Mouse (Mus musculus): ENCODE results near the gene Olfr464. TPM values are rescaled to one million over a fixed set of nuclear protein-coding genes. Genes with fewer than 3 reads are reported as not detected.

Olfr464 gene
- polyA plus RNA-seq, 1 experiment from 2014 or later: not detected

- Histone ChIP-seq H3K9ac (ENCODE audit: low read length) (no peak overlapping the region), H3K4me3 (ENCODE audit: low read depth, low read length) (no peak overlapping the region), H3K36me3 (ENCODE audit: control insufficient read depth, insufficient read depth, low read length) (no peaks in the 10 kb centered on the region), H3K27ac (replicated peaks) (no peak overlapping the region), H3K27me3 (ENCODE audit: control insufficient read depth, insufficient read depth, low read length) (no peaks in the 10 kb centered on the region), H3K4me2 (replicated peaks; ENCODE audit: low read depth) (no peak overlapping the region), H3K9me3 (ENCODE audit: control insufficient read depth, low read length) (no peaks in the 10 kb centered on the region), H3K4me1 (replicated peaks; ENCODE audit: control insufficient read depth, insufficient read depth) (no peaks in the 10 kb centered on the region)
- no peak for DNase-seq (ENCODE audit: low spot score)
- WGBS: 11% methylated on average over 1 of the region's 1 CpGs
- ATAC-seq (ENCODE audit: low FRiP score, low TSS enrichment): no peak
- TF ChIP-seq EP300 (optimal IDR thresholded peaks at IDR 0.05) (no peak), CTCF (IDR thresholded peaks at IDR 0.05; ENCODE audit: low read depth) (peak; percentile 70)
Measured at GRCm38 (mm10) chr11:87955144-87955543, 34.4 kb upstream of the Olfr464 start.

GRCm38 (mm10) chr11:87949990-87950389 is 29.2 kb upstream of the Olfr464 start:
- ATAC-seq (ENCODE audit: low FRiP score, low TSS enrichment): no peak
- no peaks in the 10 kb centered on the region for H3K27me3 ChIP-seq (ENCODE audit: control insufficient read depth, insufficient read depth, low read length)
- TF ChIP-seq EP300 (optimal IDR thresholded peaks at IDR 0.05) (no peak), CTCF (IDR thresholded peaks at IDR 0.05; ENCODE audit: low read depth) (peak; percentile 71)
- H3K9ac ChIP-seq (ENCODE audit: low read length): no peak overlapping the region
- H3K27ac ChIP-seq (replicated peaks): no peak overlapping the region
- no peaks in the 10 kb centered on the region for H3K36me3 ChIP-seq (ENCODE audit: control insufficient read depth, insufficient read depth, low read length)
- no peaks in the 10 kb centered on the region for H3K9me3 ChIP-seq (ENCODE audit: control insufficient read depth, low read length)
- 0% methylated on average over 2 of the region's 2 CpGs for WGBS
- no peak overlapping the region for H3K4me2 ChIP-seq (replicated peaks; ENCODE audit: low read depth)
- H3K4me3 ChIP-seq (ENCODE audit: low read depth, low read length): no peak overlapping the region
- peak; percentile 29 for DNase-seq (ENCODE audit: low spot score)
- H3K4me1 ChIP-seq (replicated peaks; ENCODE audit: control insufficient read depth, insufficient read depth): no peaks in the 10 kb centered on the region

DNA sequence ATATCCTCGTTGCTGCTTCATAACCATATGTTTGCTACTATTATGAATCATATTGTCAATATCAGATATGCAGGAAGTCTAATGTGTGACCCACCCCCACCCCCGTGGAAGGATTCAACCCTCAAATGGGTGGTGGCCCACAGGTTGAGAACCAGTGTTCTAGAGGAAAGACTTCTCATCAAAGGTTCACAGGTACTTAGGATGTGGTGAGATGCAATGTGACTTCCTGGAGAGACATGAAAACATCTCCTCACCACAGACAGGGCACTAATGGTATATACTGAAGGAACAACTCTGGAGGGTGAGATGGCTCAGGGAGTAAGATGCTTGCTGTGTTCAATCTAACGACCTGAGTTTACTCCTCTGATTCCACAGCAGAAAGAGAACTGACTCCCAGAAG is 14.7 kb upstream of the Olfr464 start:
- no peaks in the 10 kb centered on the region for H3K9me3 ChIP-seq (ENCODE audit: control insufficient read depth, low read length)
- H3K4me3 ChIP-seq (ENCODE audit: low read depth, low read length): no peak overlapping the region
- no peak for ATAC-seq (ENCODE audit: low FRiP score, low TSS enrichment)
- H3K27me3 ChIP-seq (ENCODE audit: control insufficient read depth, insufficient read depth, low read length): no peaks in the 10 kb centered on the region
- TF ChIP-seq CTCF (IDR thresholded peaks at IDR 0.05; ENCODE audit: low read depth) (no peak), EP300 (optimal IDR thresholded peaks at IDR 0.05) (no peak)
- H3K36me3 ChIP-seq (ENCODE audit: control insufficient read depth, insufficient read depth, low read length): no peaks in the 10 kb centered on the region
- H3K4me2 ChIP-seq (replicated peaks; ENCODE audit: low read depth): no peak overlapping the region
- no peak overlapping the region for H3K27ac ChIP-seq (replicated peaks)
- no peaks in the 10 kb centered on the region for H3K4me1 ChIP-seq (replicated peaks; ENCODE audit: control insufficient read depth, insufficient read depth)
- no peak overlapping the region for H3K9ac ChIP-seq (ENCODE audit: low read length)
- WGBS: 53% methylated on average over 3 of the region's 3 CpGs
- DNase-seq (ENCODE audit: low spot score): no peak

GRCm38 (mm10) chr11:87933731-87934130 is 13.0 kb upstream of the Olfr464 start:
- H3K27me3 ChIP-seq (ENCODE audit: control insufficient read depth, insufficient read depth, low read length): no peaks in the 10 kb centered on the region
- H3K4me2 ChIP-seq (replicated peaks; ENCODE audit: low read depth): no peak overlapping the region
- DNase-seq (ENCODE audit: low spot score): no peak
- H3K27ac ChIP-seq (replicated peaks): no peak overlapping the region
- no peak overlapping the region for H3K9ac ChIP-seq (ENCODE audit: low read length)
- H3K9me3 ChIP-seq (ENCODE audit: control insufficient read depth, low read length): no peaks in the 10 kb centered on the region
- WGBS: 61% methylated on average over 2 of the region's 2 CpGs
- TF ChIP-seq CTCF (IDR thresholded peaks at IDR 0.05; ENCODE audit: low read depth) (no peak), EP300 (optimal IDR thresholded peaks at IDR 0.05) (no peak)
- no peaks in the 10 kb centered on the region for H3K4me1 ChIP-seq (replicated peaks; ENCODE audit: control insufficient read depth, insufficient read depth)
- H3K4me3 ChIP-seq (ENCODE audit: low read depth, low read length): no peak overlapping the region
- H3K36me3 ChIP-seq (ENCODE audit: control insufficient read depth, insufficient read depth, low read length): no peaks in the 10 kb centered on the region
- ATAC-seq (ENCODE audit: low FRiP score, low TSS enrichment): no peak

- no peak overlapping the region for H3K27ac ChIP-seq (replicated peaks)
- H3K4me3 ChIP-seq (ENCODE audit: low read depth, low read length): no peak overlapping the region
- TF ChIP-seq CTCF (IDR thresholded peaks at IDR 0.05; ENCODE audit: low read depth): no peak
- no peak for TF ChIP-seq EP300 (optimal IDR thresholded peaks at IDR 0.05)
- no peak for DNase-seq (ENCODE audit: low spot score)
- no peaks in the 10 kb centered on the region for H3K27me3 ChIP-seq (ENCODE audit: control insufficient read depth, insufficient read depth, low read length)
- H3K36me3 ChIP-seq (ENCODE audit: control insufficient read depth, insufficient read depth, low read length): no peaks in the 10 kb centered on the region
- no peak overlapping the region for H3K9ac ChIP-seq (ENCODE audit: low read length)
- ATAC-seq (ENCODE audit: low FRiP score, low TSS enrichment): no peak
- WGBS: 66% methylated on average over 2 of the region's 2 CpGs
- no peak overlapping the region for H3K4me2 ChIP-seq (replicated peaks; ENCODE audit: low read depth)
- H3K4me1 ChIP-seq (replicated peaks; ENCODE audit: control insufficient read depth, insufficient read depth): no peaks in the 10 kb centered on the region
- H3K9me3 ChIP-seq (ENCODE audit: control insufficient read depth, low read length): no peaks in the 10 kb centered on the region
Measured at GRCm38 (mm10) chr11:87930348-87930747, 9.6 kb upstream of the Olfr464 start.

- H3K4me1 ChIP-seq (replicated peaks; ENCODE audit: control insufficient read depth, insufficient read depth): no peaks in the 10 kb centered on the region
- DNase-seq (ENCODE audit: low spot score) (no peak), ATAC-seq (ENCODE audit: low FRiP score, low TSS enrichment) (no peak)
- H3K36me3 ChIP-seq (ENCODE audit: control insufficient read depth, insufficient read depth, low read length): no peaks in the 10 kb centered on the region
- no peak overlapping the region for H3K9ac ChIP-seq (ENCODE audit: low read length)
- H3K27ac ChIP-seq (replicated peaks): no peak overlapping the region
- no peaks in the 10 kb centered on the region for H3K27me3 ChIP-seq (ENCODE audit: control insufficient read depth, insufficient read depth, low read length)
- H3K4me3 ChIP-seq (ENCODE audit: low read depth, low read length): no peak overlapping the region
- TF ChIP-seq CTCF (IDR thresholded peaks at IDR 0.05; ENCODE audit: low read depth) (no peak), EP300 (optimal IDR thresholded peaks at IDR 0.05) (no peak)
- H3K4me2 ChIP-seq (replicated peaks; ENCODE audit: low read depth): no peak overlapping the region
- 63% methylated on average over 2 of the region's 2 CpGs for WGBS
- H3K9me3 ChIP-seq (ENCODE audit: control insufficient read depth, low read length): no peaks in the 10 kb centered on the region
Measured at GRCm38 (mm10) chr11:87920301-87920700, 466 bp downstream of the Olfr464 start.
